Mouse (Mus musculus) cortical plate, adult 2 months (tissue): ENCODE measurements around the gene Kif1b.

ENCODE experiments used
- CTCF ChIP-seq: fragments of 200-500 bp; IDR thresholded peaks from 2 replicates; pipeline ENCODE4 v1.5.1; 2011; ENCODE audit warnings: mild to moderate bottlenecking, control low read depth, low read length; ENCODE audit not compliant: insufficient read depth; ENCODE audit errors: extremely low read depth
- POLR2A ChIP-seq: fragments of 200-500 bp; IDR thresholded peaks from 2 replicates; pipeline ENCODE4 v1.6.1; 2011; ENCODE audit warnings: mild to moderate bottlenecking, low read length, control low read depth; ENCODE audit not compliant: insufficient read depth; ENCODE audit errors: extremely low read depth

- TF ChIP-seq CTCF (no peak), POLR2A (no peak)
Observed at GRCm38 (mm10) chr4:149260911-149261310, 46.6 kb downstream of the Kif1b start.
